Mouse (Mus musculus) heart, embryonic 11.5 days (tissue): ENCODE results near the gene Cdc14a. TPM values are rescaled to one million over a fixed set of nuclear protein-coding genes. Genes with fewer than 3 reads are reported as not detected.
A peak's percentile ranks its signal among the peaks of the same experiment; 100 is the strongest.

Experiments used
- ATAC-seq: fragments of 200-750 bp; cut with Nextera tagmentation; replicated peaks from 2 replicates; pipeline ENCODE4 v1.8.0; 2017; ENCODE audit warnings: moderate library complexity; ENCODE audit not compliant: insufficient number of reproducible peaks, low FRiP score, low TSS enrichment
- H3K27ac ChIP-seq: fragments of 300-500 bp; sonication (generic); 2 replicates; pipeline ENCODE4 v1.5.1; 2014; ENCODE audit warnings: mild to moderate bottlenecking, low read depth, low read length
- H3K27me3 ChIP-seq: fragments of 300-500 bp; sonication (generic); 2 replicates; pipeline ENCODE4 v1.6.1; 2014; ENCODE audit warnings: mild to moderate bottlenecking, low read length, mixed read lengths; ENCODE audit not compliant: control insufficient read depth, insufficient read depth
- H3K36me3 ChIP-seq: fragments of 300-500 bp; sonication (generic); 2 replicates; pipeline ENCODE4 v1.6.1; 2014; ENCODE audit warnings: mild to moderate bottlenecking, low read length, moderate library complexity, mixed read lengths; ENCODE audit not compliant: control insufficient read depth, insufficient read depth
- H3K4me1 ChIP-seq: fragments of 300-500 bp; sonication (generic); 2 replicates; pipeline ENCODE4 v1.6.1; 2014; ENCODE audit warnings: low read length; ENCODE audit not compliant: control insufficient read depth, insufficient read depth
- H3K4me2 ChIP-seq: fragments of 300-500 bp; sonication (generic); 2 replicates; pipeline ENCODE4 v1.6.1; 2014; ENCODE audit warnings: mild to moderate bottlenecking, moderate library complexity
- H3K4me3 ChIP-seq: fragments of 300-500 bp; sonication (generic); 2 replicates; pipeline ENCODE4 v1.5.1; 2014; ENCODE audit warnings: low read depth, low read length
- H3K9ac ChIP-seq: fragments of 300-500 bp; sonication (generic); 2 replicates; pipeline ENCODE4 v1.6.1; 2014; ENCODE audit warnings: mild to moderate bottlenecking, low read depth, low read length, moderate library complexity
- H3K9me3 ChIP-seq: fragments of 300-500 bp; sonication (generic); replicated peaks from 2 replicates; pipeline ENCODE4 v1.6.1; 2016; ENCODE audit warnings: low read length; ENCODE audit not compliant: control insufficient read depth
- WGBS: fragments of 180-500 bp; shearing (Covaris S2); extraction: QIAGEN DNeasy Blood & Tissue Kit; methylation state at CpG from one replicate; pipeline ENCODE4 v1.1.7; 2014; ENCODE audit not compliant: insufficient replicate concordance; 5-methylcytosine and 5-hydroxymethylcytosine counted together
- polyA plus RNA-seq: library from polyadenylated mRNA; unstranded; fragments of >200 nt; fragmentation: Nextera tagmentation; extraction: Ambion mirVana; gene quantifications from 2 replicates; pipeline ENCODE4 v1.2.1, GENCODE M21; 2014

Gene Cdc14a
- polyA plus RNA-seq, 1 experiment from 2014 or later: 6.3 TPM

DNA sequence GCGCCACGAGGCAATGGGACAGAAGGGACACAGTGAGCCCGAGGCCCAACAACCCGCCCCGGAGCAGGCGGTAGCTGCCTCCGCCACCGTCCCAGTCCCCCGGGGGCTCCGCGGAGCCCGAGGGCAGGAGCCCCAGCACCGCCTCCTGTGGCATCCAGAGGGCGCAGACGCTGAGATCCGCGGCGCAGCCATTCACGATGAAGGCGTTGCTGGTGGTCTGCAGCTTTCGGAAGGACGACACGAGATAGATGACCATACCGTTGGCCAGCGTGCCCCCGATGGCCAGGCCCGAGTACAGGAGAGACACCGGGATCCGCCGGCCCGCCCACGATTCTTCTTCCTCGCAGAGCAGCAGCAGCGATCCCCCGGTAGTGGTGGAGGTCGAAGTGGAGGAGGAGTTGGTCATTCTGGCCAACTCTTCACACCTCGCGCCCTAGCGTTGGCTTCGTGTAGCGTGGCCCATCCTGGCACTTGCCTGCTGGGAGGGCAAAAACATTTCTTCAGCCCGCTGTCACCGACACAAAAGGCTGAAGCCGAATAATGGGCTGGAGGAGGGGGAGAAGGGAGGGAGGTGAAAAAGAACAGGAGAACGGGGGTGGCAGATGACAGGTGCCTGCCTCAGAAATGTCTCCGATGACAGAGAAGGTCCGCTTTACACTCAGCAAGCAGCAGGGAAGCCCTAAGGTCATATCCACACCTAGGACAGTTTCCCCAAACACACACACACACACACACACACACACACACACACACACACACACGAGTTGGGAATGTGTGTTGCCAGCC is 171.4 kb downstream of the Cdc14a start:
- Histone ChIP-seq H3K4me1 (peaks cover 13% of the 10 kb centered on the region), H3K9me3 (no peaks in the 10 kb centered on the region), H3K27ac (no peak overlapping the region), H3K9ac (peak overlapping the region; percentile 59; the same call in 1 of the 2 replicates), H3K4me3 (peak overlapping the region; percentile 58), H3K27me3 (peaks cover 51% of the 10 kb centered on the region), H3K36me3 (no peaks in the 10 kb centered on the region), H3K4me2 (peak overlapping the region; percentile 99)
- 1% methylated on average over 47 of the region's 48 CpGs for WGBS
- ATAC-seq: peak; percentile 43; the same call in 1 of the 2 replicates

DNA sequence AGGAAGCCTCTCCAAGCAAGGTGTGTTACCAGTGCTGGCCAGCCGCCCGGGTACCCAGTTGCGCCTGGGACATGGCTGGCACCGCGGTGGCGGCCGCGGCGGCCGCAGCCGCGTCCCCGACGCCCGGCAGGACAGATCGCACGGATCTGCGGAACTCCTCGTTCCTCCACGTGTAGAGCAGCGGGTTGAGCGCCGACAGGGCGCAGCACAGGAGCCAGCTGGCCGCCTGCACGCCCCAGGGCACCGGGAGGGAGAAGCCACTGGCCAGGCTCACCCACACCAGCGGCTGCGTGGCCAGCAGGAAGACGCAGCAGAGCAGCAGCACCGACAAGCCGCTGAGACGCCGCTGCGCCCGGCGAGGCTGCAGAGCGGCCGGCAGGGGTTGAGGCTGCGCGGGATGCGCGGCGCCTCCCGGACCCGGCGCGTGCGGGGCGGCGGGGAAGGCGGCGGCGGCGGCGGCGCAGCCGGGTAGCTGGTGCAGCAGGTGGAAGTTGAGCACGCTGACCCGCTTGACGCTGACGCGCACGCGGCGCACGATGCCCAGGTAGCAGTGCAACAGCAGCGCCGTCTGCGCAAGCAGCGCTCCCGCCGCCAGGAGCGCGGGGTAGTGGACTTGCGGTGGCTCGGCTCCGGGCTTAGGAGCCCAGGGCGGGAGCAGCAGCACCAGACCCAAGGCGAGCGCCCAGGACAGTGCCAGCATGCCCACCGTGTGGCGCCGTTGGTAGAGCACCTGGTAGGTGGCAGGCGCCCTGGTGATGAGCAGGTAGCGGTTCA is 172.2 kb downstream of the Cdc14a start:
- H3K4me2 ChIP-seq: peak overlapping the region; percentile 99
- H3K9me3 ChIP-seq: no peaks in the 10 kb centered on the region
- peaks cover 51% of the 10 kb centered on the region for H3K27me3 ChIP-seq
- H3K4me1 ChIP-seq: peaks cover 13% of the 10 kb centered on the region
- peak; percentile 31; the same call in 1 of the 2 replicates for ATAC-seq
- H3K4me3 ChIP-seq: peak overlapping the region; percentile 58
- no peak overlapping the region for H3K27ac ChIP-seq
- peak overlapping the region; percentile 59 for H3K9ac ChIP-seq
- WGBS: 1% methylated on average over 86 of the region's 86 CpGs
- no peaks in the 10 kb centered on the region for H3K36me3 ChIP-seq

DNA sequence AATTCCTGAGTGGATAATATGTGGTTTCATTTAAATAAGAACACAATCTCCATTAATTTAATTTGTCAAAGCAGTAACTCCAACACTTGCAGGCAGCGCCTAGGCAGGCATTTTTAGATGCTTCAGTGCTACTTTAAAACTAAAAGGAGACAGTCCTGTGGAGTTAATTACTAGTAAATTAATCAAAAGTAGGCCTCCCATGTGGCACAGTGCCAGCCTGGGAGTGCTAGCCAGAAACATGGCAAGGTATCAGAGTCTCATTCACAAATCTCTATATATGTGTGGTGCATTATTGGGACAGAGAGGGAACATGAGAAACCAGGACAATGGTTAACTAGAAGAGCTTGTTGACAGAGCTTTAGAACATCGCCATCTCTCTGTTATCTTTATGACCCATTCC is 174.8 kb downstream of the Cdc14a start:
- ATAC-seq: no peak
- H3K4me2 ChIP-seq: no peak overlapping the region
- H3K9me3 ChIP-seq: no peaks in the 10 kb centered on the region
- H3K36me3 ChIP-seq: no peaks in the 10 kb centered on the region
- no peak overlapping the region for H3K9ac ChIP-seq
- H3K27me3 ChIP-seq: peaks cover 35% of the 10 kb centered on the region
- peaks cover 13% of the 10 kb centered on the region for H3K4me1 ChIP-seq
- WGBS: 68% methylated on average over 2 of the region's 2 CpGs
- H3K4me3 ChIP-seq: no peak overlapping the region
- H3K27ac ChIP-seq: no peak overlapping the region

DNA sequence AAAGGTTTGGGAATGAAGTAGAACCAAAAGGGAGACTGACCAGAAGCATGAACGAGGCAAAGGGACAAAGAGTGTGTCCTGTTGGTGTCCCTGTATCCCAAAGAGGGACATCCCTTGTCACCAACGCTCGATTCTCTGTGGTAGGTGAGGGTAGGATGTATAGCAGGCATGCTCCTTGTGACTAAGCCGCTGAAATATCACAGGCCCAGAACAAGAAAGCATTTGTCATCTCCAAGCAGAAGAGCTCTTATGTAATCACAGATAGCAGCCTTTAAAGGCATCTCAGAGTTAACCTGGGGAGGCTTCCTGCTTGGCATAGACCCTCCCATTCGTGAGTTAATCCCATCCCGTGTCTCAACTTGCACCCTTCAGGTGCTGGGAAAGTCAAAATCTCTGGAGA is 179.4 kb downstream of the Cdc14a start:
- no peak for ATAC-seq
- WGBS: 44% methylated on average over 6 of the region's 6 CpGs
- Histone ChIP-seq H3K27me3 (no peaks in the 10 kb centered on the region), H3K9ac (no peak overlapping the region), H3K9me3 (no peaks in the 10 kb centered on the region), H3K27ac (no peak overlapping the region), H3K4me1 (no peaks in the 10 kb centered on the region), H3K36me3 (no peaks in the 10 kb centered on the region), H3K4me3 (no peak overlapping the region), H3K4me2 (no peak overlapping the region)

DNA sequence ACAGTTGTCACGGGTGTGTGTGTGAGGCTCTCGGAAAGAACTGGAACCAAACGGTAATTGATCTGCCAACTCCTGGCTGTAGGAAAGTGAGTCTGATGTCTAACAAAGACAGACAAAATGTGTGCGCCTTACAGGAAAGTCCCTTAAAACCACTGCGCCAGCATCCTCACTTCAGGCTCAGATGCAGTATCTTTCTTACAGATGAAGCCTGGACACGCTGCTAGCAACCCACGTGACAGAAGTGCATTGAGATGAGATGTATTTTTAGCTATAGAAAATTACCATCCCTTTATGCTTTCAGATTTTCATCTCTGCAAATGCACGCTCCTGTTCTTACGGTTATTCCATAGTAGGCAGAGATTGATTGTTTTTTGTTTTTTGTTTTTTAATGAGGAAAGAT is 181.1 kb downstream of the Cdc14a start:
- Histone ChIP-seq H3K27me3 (no peaks in the 10 kb centered on the region), H3K9me3 (no peaks in the 10 kb centered on the region), H3K36me3 (no peaks in the 10 kb centered on the region), H3K27ac (no peak overlapping the region), H3K4me3 (no peak overlapping the region), H3K4me1 (no peaks in the 10 kb centered on the region), H3K4me2 (no peak overlapping the region), H3K9ac (no peak overlapping the region)
- WGBS: 78% methylated on average over 9 of the region's 9 CpGs
- no peak for ATAC-seq

DNA sequence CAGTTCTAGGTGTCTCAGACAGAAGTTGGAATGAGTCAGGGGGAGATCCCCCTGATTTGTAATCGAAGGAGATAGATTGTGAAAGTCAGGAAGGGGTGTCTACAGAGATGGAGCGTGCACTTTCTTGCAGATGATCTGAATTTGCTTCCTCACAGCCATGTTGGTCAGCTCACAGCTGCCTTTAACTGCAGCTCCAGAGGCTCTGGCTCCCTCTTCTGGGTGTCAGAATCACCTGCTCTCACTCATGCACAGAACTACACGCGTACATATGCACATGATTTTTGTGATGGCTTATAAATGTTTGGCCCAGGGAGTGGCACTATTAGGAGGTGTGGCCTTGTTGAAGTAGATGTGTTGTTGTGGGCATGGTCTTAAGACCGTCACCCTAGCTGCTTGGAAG is 186.3 kb downstream of the Cdc14a start:
- no peaks in the 10 kb centered on the region for H3K36me3 ChIP-seq
- H3K9me3 ChIP-seq: no peaks in the 10 kb centered on the region
- no peak overlapping the region for H3K9ac ChIP-seq
- no peak overlapping the region for H3K4me2 ChIP-seq
- H3K27me3 ChIP-seq: no peaks in the 10 kb centered on the region
- no peaks in the 10 kb centered on the region for H3K4me1 ChIP-seq
- 81% methylated on average over 5 of the region's 5 CpGs for WGBS
- no peak for ATAC-seq
- no peak overlapping the region for H3K4me3 ChIP-seq
- no peak overlapping the region for H3K27ac ChIP-seq

DNA sequence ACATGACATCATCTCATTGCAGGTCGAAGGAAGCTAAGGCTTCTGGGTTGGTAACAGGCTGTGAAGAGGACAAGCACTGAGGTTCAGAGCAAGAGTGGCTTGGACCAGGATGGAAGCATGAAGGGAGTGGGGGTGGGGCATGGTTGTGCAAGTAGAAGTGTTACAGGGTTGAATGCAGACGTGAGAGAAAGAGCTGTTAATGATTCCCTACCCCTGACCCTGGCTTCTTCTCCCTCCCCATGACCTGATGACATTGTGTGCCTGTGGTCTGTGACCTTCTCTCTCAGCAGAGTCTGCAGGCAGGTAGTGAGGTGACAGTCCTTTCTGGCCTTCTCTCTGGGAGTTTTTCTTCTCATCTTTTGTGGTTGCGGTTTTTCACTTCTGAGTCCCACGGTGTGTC is 187.0 kb downstream of the Cdc14a start:
- WGBS: 68% methylated on average over 4 of the region's 4 CpGs
- Histone ChIP-seq H3K4me3 (no peak overlapping the region), H3K4me2 (no peak overlapping the region), H3K9me3 (no peaks in the 10 kb centered on the region), H3K27me3 (no peaks in the 10 kb centered on the region), H3K36me3 (no peaks in the 10 kb centered on the region), H3K9ac (no peak overlapping the region), H3K4me1 (no peaks in the 10 kb centered on the region), H3K27ac (no peak overlapping the region)
- no peak for ATAC-seq

DNA sequence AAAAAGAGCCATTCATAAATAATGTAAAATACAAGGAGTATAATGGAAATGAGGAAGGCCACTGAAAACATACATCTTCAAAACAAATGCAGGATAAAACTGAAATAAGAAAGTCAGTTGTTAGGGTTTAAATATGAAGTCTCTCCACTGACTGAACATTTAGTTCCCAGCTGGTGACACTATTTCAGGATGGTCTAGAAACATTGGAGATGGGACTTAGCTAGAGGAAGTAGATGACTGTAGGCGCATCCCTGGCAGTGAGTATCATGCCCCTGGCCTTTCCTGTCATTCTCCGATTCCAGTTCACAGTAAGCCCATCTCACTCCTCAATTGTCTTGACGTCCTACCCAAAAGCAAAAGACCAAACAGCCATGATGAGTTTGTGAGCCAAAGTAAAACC is 190.3 kb downstream of the Cdc14a start:
- Histone ChIP-seq H3K4me1 (no peaks in the 10 kb centered on the region), H3K9ac (no peak overlapping the region), H3K4me2 (no peak overlapping the region), H3K4me3 (no peak overlapping the region), H3K9me3 (no peaks in the 10 kb centered on the region), H3K36me3 (no peaks in the 10 kb centered on the region), H3K27me3 (no peaks in the 10 kb centered on the region), H3K27ac (no peak overlapping the region)
- no peak for ATAC-seq
- 87% methylated on average over 3 of the region's 3 CpGs for WGBS
